Mouse (Mus musculus): ENCODE measurements around the gene Gnas.

GRCm38 (mm10) chr2:174273961-174274360 lies 10.2 kb upstream of the Gnas start:
- TF ChIP-seq CTCF (IDR thresholded peaks at IDR 0.05; ENCODE audit: low read depth, low read length): no peak
- TF ChIP-seq POLR2A (IDR thresholded peaks at IDR 0.05; ENCODE audit: extremely low read depth, insufficient read depth, low read length): no peak
